Mouse (Mus musculus) kidney, embryonic 16.5 days (tissue): ENCODE measurements around the gene Lefty2. TPM values are rescaled to one million over a fixed set of nuclear protein-coding genes. Genes with fewer than 3 reads are reported as not detected.

Experiments
- ATAC-seq: fragments of 200-750 bp; cut with Nextera tagmentation; 2 replicates; pipeline ENCODE4 v1.8.0; 2017; ENCODE audit warnings: moderate TSS enrichment; ENCODE audit not compliant: low FRiP score, low TSS enrichment
- H3K27ac ChIP-seq: fragments of 300-500 bp; sonication (generic); 2 replicates; pipeline ENCODE4 v1.5.1; 2014; ENCODE audit warnings: low read length
- H3K27me3 ChIP-seq: fragments of 300-500 bp; sonication (generic); 2 replicates; pipeline ENCODE4 v1.6.1; 2014; ENCODE audit warnings: low read length, control low read depth, mixed read lengths; ENCODE audit not compliant: insufficient read depth
- H3K36me3 ChIP-seq: fragments of 300-500 bp; sonication (generic); 2 replicates; pipeline ENCODE4 v1.6.1; 2014; ENCODE audit warnings: low read length, control low read depth, mixed read lengths; ENCODE audit not compliant: insufficient read depth
- H3K4me1 ChIP-seq: fragments of 300-500 bp; sonication (generic); 2 replicates; pipeline ENCODE4 v1.6.1; 2014; ENCODE audit warnings: low read length, control low read depth, mixed read lengths; ENCODE audit not compliant: insufficient read depth
- H3K4me2 ChIP-seq: fragments of 300-500 bp; sonication (generic); replicated peaks from 2 replicates; pipeline ENCODE4 v1.6.1; 2014; ENCODE audit warnings: low read depth, low read length
- H3K4me3 ChIP-seq: fragments of 300-500 bp; sonication (generic); 2 replicates; pipeline ENCODE4 v1.5.1; 2014; ENCODE audit warnings: mild to moderate bottlenecking, low read length
- H3K9ac ChIP-seq: fragments of 300-500 bp; sonication (generic); replicated peaks from 2 replicates; pipeline ENCODE4 v1.6.1; 2014; ENCODE audit warnings: low read length
- H3K9me3 ChIP-seq: fragments of 300-500 bp; sonication (generic); 2 replicates; pipeline ENCODE4 v1.6.1; 2016; ENCODE audit warnings: low read length, control low read depth
- whole genome bisulfite sequencing: fragments of 180-500 bp; shearing (Covaris S2); extraction: QIAGEN DNeasy Blood & Tissue Kit; methylation state at CpG from one replicate; pipeline ENCODE4 v1.1.7; 2014; 5-methylcytosine and 5-hydroxymethylcytosine counted together
- polyA plus RNA-seq: library from polyadenylated mRNA; unstranded; fragments of >200 nt; fragmentation: Nextera tagmentation; extraction: Ambion mirVana; gene quantifications from 2 replicates; pipeline ENCODE4 v1.2.1, GENCODE M21; 2015

Gene Lefty2
- polyA plus RNA-seq, 1 experiment from 2014 or later, result 0.12 TPM

GRCm38 (mm10) chr1:180941726-180942125 is 48.8 kb downstream of the Lefty2 start:
- WGBS, result 4% methylated on average over 18 of the region's 18 CpGs
- H3K4me3 ChIP-seq, result peak overlapping the region; percentile 92
- ATAC-seq, result peak; percentile 5; the same call in 1 of the 2 replicates

GRCm38 (mm10) chr1:180942166-180943031 is 49.5 kb downstream of the Lefty2 start, which contains the start of gene Tmem63a:
Tmem63a (plus strand) TSS chr1:180942344.
- ATAC-seq, result peak; percentile 71
- Histone ChIP-seq H3K36me3 (no peaks in the 10 kb centered on the region), H3K27me3 (peaks cover 9% of the 10 kb centered on the region), H3K27ac (peak within 1 kb of the TSS; percentile 11), H3K9ac (peak within 1 kb of the TSS; percentile 88), H3K4me3 (peak within 1 kb of the TSS; percentile 92), H3K9me3 (no peaks in the 10 kb centered on the region), H3K4me2 (peak within 1 kb of the TSS; percentile 94), H3K4me1 (peaks cover 37% of the 10 kb centered on the region)
- under 1% methylated on average over 61 of the region's 73 CpGs for WGBS

More at GRCm38 (mm10) chr1:180941726-180942125, 48.8 kb downstream of the Lefty2 start:
- peaks cover 37% of the 10 kb centered on the region for H3K4me1 ChIP-seq
- H3K27ac ChIP-seq, result 0 out of 2 replicates have a peak overlapping the region, but pooled peaks have one; percentile 11
- H3K9me3 ChIP-seq, result no peaks in the 10 kb centered on the region
- H3K27me3 ChIP-seq, result peaks cover 10% of the 10 kb centered on the region
- H3K4me2 ChIP-seq, result peak overlapping the region; percentile 94
- H3K36me3 ChIP-seq, result no peaks in the 10 kb centered on the region
- H3K9ac ChIP-seq, result peak overlapping the region; percentile 88

GRCm38 (mm10) chr1:180943032-180943644 is 50.2 kb downstream of the Lefty2 start:
- WGBS, result 44% methylated on average over 11 of the region's 11 CpGs

GRCm38 (mm10) chr1:180943896-180944295 is 51.0 kb downstream of the Lefty2 start:
- Histone ChIP-seq H3K4me2 (no peak overlapping the region), H3K4me3 (no peak overlapping the region), H3K36me3 (no peaks in the 10 kb centered on the region; the same call in 1 of the 2 replicates), H3K9me3 (no peaks in the 10 kb centered on the region), H3K4me1 (peaks cover 37% of the 10 kb centered on the region), H3K27ac (no peak overlapping the region), H3K9ac (no peak overlapping the region), H3K27me3 (peaks cover 4% of the 10 kb centered on the region)
- WGBS, result 80% methylated on average over 1 of the region's 1 CpGs
- no peak for ATAC-seq

More at GRCm38 (mm10) chr1:180943032-180943644, 50.2 kb downstream of the Lefty2 start:
- Histone ChIP-seq H3K4me1 (peaks cover 37% of the 10 kb centered on the region), H3K27ac (peak overlapping the region; percentile 11), H3K9ac (peak overlapping the region; percentile 88), H3K27me3 (peaks cover 4% of the 10 kb centered on the region), H3K9me3 (no peaks in the 10 kb centered on the region), H3K4me2 (peak overlapping the region; percentile 94), H3K4me3 (peak overlapping the region; percentile 92), H3K36me3 (no peaks in the 10 kb centered on the region)
- ATAC-seq, result no peak

DNA sequence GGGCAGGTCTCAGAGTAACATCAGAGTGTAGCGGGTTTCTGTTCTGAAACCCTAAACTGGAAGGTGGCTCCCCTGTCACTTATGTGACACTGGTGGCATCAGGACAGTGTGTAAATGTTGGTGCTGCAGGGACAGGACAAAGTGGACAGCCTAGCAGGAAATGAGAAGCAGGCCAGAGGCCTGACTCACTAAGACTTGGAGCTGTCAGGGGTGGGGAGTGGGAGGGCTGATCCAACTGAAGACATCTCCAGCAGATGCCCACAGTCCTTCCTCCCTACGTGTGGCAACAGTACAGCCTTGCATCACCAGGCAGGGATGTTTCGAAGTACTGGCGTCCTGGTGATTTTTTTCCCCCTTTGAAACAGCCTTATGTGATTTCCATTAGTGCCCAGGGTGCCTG is 51.6 kb downstream of the Lefty2 start:
- Histone ChIP-seq H3K4me2 (no peak overlapping the region), H3K36me3 (no peaks in the 10 kb centered on the region; the same call in 1 of the 2 replicates), H3K27me3 (peaks cover 4% of the 10 kb centered on the region), H3K9ac (no peak overlapping the region), H3K9me3 (no peaks in the 10 kb centered on the region), H3K4me3 (no peak overlapping the region), H3K4me1 (peaks cover 37% of the 10 kb centered on the region), H3K27ac (peak overlapping the region; percentile 84; the same call in 1 of the 2 replicates)
- 83% methylated on average over 4 of the region's 4 CpGs for WGBS
- no peak for ATAC-seq

GRCm38 (mm10) chr1:180945001-180945980 is 52.4 kb downstream of the Lefty2 start:
- 31% methylated on average over 20 of the region's 20 CpGs for WGBS
- peaks cover 37% of the 10 kb centered on the region for H3K4me1 ChIP-seq
- peak overlapping the region; percentile 29 for H3K4me3 ChIP-seq
- peaks cover 4% of the 10 kb centered on the region for H3K27me3 ChIP-seq
- peaks cover 7% of the 10 kb centered on the region for H3K36me3 ChIP-seq
- H3K4me2 ChIP-seq, result peak overlapping the region; percentile 46
- 0 out of 2 replicates have a peak overlapping the region, but pooled peaks have one; percentile 44 for H3K9ac ChIP-seq
- peak; percentile 76 for ATAC-seq
- H3K9me3 ChIP-seq, result no peaks in the 10 kb centered on the region
- peak overlapping the region; percentile 84 for H3K27ac ChIP-seq

DNA sequence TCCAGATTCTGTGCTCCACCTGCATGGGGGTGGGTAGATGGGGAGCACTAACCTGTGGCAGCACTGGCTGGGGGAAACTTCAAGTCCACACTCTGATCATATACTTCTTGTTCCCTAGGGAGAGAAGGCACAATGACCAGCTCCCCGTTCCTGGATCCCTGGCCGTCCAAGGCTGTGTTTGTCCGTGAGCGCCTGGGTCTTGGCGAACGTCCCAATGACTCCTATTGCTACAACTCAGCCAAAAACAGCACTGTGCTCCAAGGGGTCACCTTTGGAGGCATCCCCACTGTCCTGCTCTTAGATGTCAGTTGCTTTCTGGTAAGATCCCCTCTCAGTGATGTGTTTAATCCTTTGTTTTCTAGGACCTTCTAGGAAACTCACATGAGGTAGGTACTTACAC is 53.5 kb downstream of the Lefty2 start:
- Histone ChIP-seq H3K4me2 (no peak overlapping the region), H3K9me3 (no peaks in the 10 kb centered on the region), H3K27me3 (no peaks in the 10 kb centered on the region), H3K9ac (no peak overlapping the region), H3K27ac (no peak overlapping the region), H3K36me3 (peaks cover 9% of the 10 kb centered on the region), H3K4me3 (no peak overlapping the region), H3K4me1 (peaks cover 34% of the 10 kb centered on the region)
- ATAC-seq, result no peak
- 86% methylated on average over 6 of the region's 6 CpGs for WGBS
